Mouse (Mus musculus): Measurements from ENCODE around the gene Olfr50.

Gene Olfr50

DNA sequence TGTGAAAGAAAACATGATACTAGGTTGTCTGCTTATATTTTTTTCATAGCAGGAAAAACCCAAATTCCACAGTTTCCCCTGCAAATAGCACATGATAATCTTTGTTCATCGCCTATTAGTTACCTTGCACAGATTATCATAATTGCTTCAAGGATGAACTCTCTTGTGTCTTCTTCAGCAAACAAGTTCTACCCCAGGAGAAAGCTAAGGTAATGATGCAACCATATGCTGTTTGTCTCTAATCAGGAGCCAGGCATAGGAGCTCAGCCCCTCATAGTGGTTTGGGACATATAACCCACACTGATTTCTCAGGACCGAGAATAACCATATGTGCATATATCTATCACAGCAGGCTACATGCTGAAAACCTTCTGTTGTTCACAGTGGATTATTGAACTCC lies at the start of gene Olfr50:
Gene Olfr50 (plus strand): TSS at position 301 of the 400 bp plus-strand sequence.
- DNase-seq (ENCODE audit: low spot score in 2 of 2): no peak

DNA sequence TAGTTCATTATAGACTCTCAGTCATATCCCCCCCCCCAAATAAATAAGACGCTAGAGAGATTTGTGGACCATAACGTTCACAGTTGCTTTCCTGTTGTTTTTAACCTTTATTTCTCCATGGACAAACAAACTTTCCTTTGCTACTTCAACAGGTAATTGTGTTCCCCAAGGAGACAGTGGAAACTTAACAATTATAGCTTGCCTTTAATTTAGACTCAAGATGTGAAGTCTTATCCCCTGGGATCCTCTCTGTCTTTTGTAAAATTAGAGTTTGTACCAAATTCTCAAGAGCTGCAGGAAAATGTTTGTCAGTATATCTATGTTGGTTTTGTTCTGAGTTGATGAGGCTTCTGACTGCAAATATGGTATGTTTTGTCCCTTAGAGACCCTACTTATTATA lies 6.4 kb upstream of the Olfr50 start, which contains the start of gene Olfr348:
Gene Olfr348 (plus strand): TSS at position 301 of the 400 bp plus-strand sequence.
- no peak for DNase-seq (ENCODE audit: low spot score in 2 of 2)

DNA sequence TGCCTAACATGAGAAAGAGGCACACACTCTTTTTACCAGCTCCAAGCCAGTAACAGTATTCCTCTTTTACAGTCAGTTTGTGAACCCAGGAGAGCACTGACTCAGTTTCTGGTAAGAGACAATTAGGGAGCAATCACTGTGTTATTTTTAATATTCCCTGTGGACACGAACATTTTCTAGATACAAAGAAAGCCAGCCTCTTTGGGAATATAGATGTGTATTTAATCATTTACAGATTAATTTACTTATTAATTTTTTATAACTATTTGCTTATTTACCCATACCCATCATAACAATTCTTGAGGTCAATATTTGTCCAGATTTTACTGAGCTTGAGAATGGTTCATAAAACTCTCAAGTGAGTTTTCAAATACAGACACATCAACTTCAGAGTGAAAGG lies 26.6 kb downstream of the Olfr50 start, which contains the start of gene Olfr3:
Gene Olfr3 (minus strand): TSS at position 101 of the 400 bp plus-strand sequence.
- no peak for DNase-seq (ENCODE audit: low spot score in 2 of 2)

DNA sequence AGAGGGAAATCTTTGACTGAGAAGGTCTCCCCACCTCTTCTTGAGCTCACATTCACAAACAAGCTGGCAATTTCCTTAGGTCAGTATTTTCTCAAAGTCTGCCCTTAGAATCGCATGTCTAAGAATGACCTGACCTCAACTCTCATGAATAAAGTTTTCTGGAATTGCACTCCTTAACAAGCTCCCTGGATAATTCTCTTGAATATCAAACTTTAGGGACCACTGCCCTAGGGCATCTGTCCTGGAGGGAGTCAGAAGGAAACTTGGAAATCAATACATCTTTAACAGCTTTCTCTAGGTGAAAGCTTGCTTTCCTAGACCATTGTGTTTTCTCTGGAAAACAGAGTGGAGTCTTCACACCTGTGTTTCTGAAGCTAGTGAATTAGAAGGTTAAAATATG lies 55.7 kb downstream of the Olfr50 start, which contains the start of gene Olfr350:
Gene Olfr350 (plus strand): TSS at position 301 of the 400 bp plus-strand sequence.
- no peak for DNase-seq (ENCODE audit: low spot score in 2 of 2)

Measured in frontal cortex, postnatal 36 days (tissue).